Mouse (Mus musculus) heart, embryonic 16.5 days (tissue): Measurements from ENCODE around the gene Anxa4. TPM values are rescaled to one million over a fixed set of nuclear protein-coding genes. Genes with fewer than 3 reads are reported as not detected.

Source experiments
- ATAC-seq: fragments of 200-750 bp; cut with Nextera tagmentation; replicated peaks from 2 replicates; pipeline ENCODE4 v1.8.0; 2017; ENCODE audit warnings: moderate number of reproducible peaks; ENCODE audit not compliant: insufficient read depth, low FRiP score; ENCODE audit errors: extremely low read depth
- H3K27ac ChIP-seq: fragments of 300-500 bp; sonication (generic); 2 replicates; pipeline ENCODE4 v1.5.1; 2014; ENCODE audit warnings: mild to moderate bottlenecking, low read length, control low read depth, moderate library complexity
- H3K27me3 ChIP-seq: fragments of 300-500 bp; sonication (generic); 2 replicates; pipeline ENCODE4 v1.6.1; 2014; ENCODE audit warnings: low read length, mixed read lengths; ENCODE audit not compliant: control insufficient read depth, insufficient read depth
- H3K36me3 ChIP-seq: fragments of 300-500 bp; sonication (generic); 2 replicates; pipeline ENCODE4 v1.6.1; 2014; ENCODE audit not compliant: control insufficient read depth, insufficient read depth
- H3K4me1 ChIP-seq: fragments of 300-500 bp; sonication (generic); 2 replicates; pipeline ENCODE4 v1.6.1; 2014; ENCODE audit warnings: low read length, mixed read lengths; ENCODE audit not compliant: control insufficient read depth, insufficient read depth
- H3K4me2 ChIP-seq: fragments of 300-500 bp; sonication (generic); 2 replicates; pipeline ENCODE4 v1.6.1; 2014; ENCODE audit warnings: low read depth, mild to moderate bottlenecking, control low read depth, low read length
- H3K4me3 ChIP-seq: fragments of 300-500 bp; sonication (generic); 2 replicates; pipeline ENCODE4 v1.5.1; 2014; ENCODE audit warnings: mild to moderate bottlenecking, control low read depth, low read length
- H3K9ac ChIP-seq: fragments of 300-500 bp; sonication (generic); 2 replicates; pipeline ENCODE4 v1.6.1; 2014; ENCODE audit warnings: low read length, control low read depth
- H3K9me3 ChIP-seq: fragments of 300-500 bp; sonication (generic); replicated peaks from 2 replicates; pipeline ENCODE4 v1.6.1; 2016; ENCODE audit warnings: low read length; ENCODE audit not compliant: control insufficient read depth
- WGBS: fragments of 180-500 bp; shearing (Covaris S2); extraction: QIAGEN DNeasy Blood & Tissue Kit; methylation state at CpG from one replicate; pipeline ENCODE4 v1.1.7; 2014; 5-methylcytosine and 5-hydroxymethylcytosine counted together
- polyA plus RNA-seq: library from polyadenylated mRNA; unstranded; fragments of >200 nt; fragmentation: Nextera tagmentation; extraction: Ambion mirVana; gene quantifications from 2 replicates; pipeline ENCODE4 v1.2.1, GENCODE M21; 2015

The Anxa4 gene
- polyA plus RNA-seq, 1 experiment from 2014 or later: 32.7 TPM

DNA sequence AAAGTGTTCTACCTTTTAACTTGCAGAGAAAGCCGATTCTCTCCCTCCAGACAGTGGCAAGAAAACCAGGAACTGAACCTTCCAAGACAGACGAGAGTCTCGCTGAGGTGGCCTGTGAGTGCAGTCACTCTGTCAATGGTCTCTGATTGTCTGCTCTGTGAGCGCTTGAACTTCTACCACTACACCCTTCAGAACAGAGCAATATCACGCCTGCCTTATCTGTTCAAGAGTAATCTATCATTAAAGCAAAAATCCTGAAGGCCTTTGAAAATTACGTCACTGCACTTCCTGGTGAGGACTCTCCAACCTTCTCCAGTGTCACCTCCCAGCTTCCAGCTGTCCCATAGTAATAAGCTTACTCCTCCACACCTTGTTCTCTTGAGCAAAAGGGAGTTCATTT is 18.4 kb downstream of the Anxa4 start:
- no peak overlapping the region for H3K4me2 ChIP-seq
- peaks cover 13% of the 10 kb centered on the region for H3K4me1 ChIP-seq
- 72% methylated on average over 6 of the region's 6 CpGs for WGBS
- no peak overlapping the region for H3K9ac ChIP-seq
- no peak for ATAC-seq
- no peak overlapping the region for H3K27ac ChIP-seq
- no peaks in the 10 kb centered on the region for H3K36me3 ChIP-seq
- no peaks in the 10 kb centered on the region for H3K9me3 ChIP-seq
- H3K27me3 ChIP-seq: no peaks in the 10 kb centered on the region
- no peak overlapping the region for H3K4me3 ChIP-seq

DNA sequence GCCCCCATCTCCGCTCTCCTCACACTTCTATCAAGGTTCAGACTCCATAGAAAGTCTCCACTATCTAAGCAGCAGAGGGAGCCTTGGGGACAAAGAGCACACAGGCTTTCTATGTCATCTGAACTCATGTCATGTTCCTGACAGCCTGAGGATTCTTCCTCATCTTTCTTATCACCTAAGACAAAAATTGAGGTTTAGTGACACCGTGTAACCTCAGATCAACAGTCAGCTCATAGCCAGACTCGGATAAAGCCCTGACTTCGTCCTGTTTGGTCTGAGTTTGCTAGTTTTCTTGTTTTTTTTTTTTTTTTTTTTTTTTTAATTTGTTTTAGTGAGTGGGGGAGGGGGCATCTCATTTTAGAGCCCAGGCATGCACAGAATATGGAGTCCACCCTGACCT is 19.6 kb downstream of the Anxa4 start:
- WGBS: 77% methylated on average over 4 of the region's 4 CpGs

DNA sequence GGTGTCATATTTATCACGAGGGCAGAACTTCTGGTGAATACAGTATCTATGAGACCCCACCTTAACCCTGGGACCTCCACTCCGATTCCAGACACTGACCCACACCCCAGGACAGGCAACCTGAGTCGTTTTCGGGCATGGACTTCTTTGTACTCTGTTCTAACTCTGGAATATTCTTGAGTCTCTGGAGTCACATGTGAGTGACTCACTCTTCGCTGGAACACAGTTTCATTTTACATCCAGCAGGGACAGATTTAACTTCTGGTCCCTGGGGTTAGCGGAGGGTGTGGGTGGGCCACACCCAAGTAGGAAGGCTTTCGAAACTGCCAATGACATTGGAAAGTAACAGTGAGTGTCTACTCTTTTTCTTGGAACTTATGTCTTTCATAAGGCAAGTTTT is 20.8 kb downstream of the Anxa4 start:
- Histone ChIP-seq H3K4me3 (no peak overlapping the region), H3K27me3 (no peaks in the 10 kb centered on the region), H3K27ac (no peak overlapping the region), H3K36me3 (no peaks in the 10 kb centered on the region), H3K4me1 (peaks cover 13% of the 10 kb centered on the region), H3K9me3 (no peaks in the 10 kb centered on the region), H3K9ac (no peak overlapping the region), H3K4me2 (no peak overlapping the region)
- no peak for ATAC-seq
- WGBS: 72% methylated on average over 7 of the region's 7 CpGs

More for the DNA sequence above, 19.6 kb downstream of the Anxa4 start:
- no peak for ATAC-seq
- Histone ChIP-seq H3K9ac (no peak overlapping the region), H3K9me3 (no peaks in the 10 kb centered on the region), H3K27me3 (no peaks in the 10 kb centered on the region), H3K4me2 (no peak overlapping the region), H3K4me1 (peaks cover 13% of the 10 kb centered on the region), H3K36me3 (no peaks in the 10 kb centered on the region), H3K4me3 (no peak overlapping the region), H3K27ac (no peak overlapping the region)

DNA sequence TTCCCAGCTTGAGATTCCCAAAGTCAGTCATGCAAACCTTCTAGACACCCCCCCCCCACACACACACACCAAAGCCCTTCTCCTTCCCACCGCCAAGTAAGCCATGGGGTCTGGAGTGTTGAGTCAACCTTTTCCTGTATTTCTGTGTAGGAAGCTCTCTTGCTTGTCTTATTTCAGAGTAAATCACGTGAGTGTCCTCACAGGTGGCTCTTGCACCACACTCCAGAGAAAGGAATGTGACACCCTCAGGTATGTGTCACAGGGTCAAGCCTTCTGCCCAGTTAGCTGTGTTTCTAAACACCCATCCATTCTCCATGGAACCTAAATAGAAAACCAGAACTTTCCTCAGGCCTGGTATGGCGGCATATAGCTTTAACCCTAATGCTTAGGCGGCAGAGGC is 24.4 kb downstream of the Anxa4 start:
- H3K9me3 ChIP-seq: no peaks in the 10 kb centered on the region
- no peak overlapping the region for H3K4me2 ChIP-seq
- no peak overlapping the region for H3K4me3 ChIP-seq
- H3K4me1 ChIP-seq: no peaks in the 10 kb centered on the region
- H3K27ac ChIP-seq: no peak overlapping the region
- no peaks in the 10 kb centered on the region for H3K36me3 ChIP-seq
- H3K9ac ChIP-seq: no peak overlapping the region
- no peaks in the 10 kb centered on the region for H3K27me3 ChIP-seq
- ATAC-seq: no peak
- WGBS: 79% methylated on average over 4 of the region's 4 CpGs

DNA sequence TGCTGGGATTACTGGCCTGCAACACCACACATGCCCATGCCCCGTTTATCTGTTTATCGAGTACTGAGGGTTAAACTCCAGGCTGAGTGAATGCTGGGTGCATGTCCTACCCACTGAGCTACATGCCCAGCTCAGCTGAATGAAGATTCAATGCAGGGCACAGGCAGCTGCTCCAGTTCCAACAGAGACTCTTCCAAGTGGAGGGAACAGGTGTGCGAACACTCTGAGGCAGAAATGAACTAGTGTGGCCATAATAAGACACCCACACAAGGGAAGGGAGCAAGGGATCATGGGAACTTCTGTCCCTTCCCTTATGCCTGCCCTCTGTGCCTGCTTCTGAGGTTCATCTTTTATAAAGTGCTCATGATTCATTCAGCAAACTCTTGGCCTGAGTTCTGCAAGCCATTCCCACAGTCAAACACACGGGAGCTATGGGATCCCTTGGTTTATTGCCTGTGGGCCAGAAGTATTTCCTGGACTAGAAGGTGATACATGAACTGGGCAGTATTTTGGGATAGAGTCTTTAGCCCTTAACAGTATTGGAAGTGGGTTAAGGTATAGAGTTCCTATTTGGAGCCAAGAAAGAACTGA is 25.1 kb downstream of the Anxa4 start:
- H3K36me3 ChIP-seq: no peaks in the 10 kb centered on the region
- no peaks in the 10 kb centered on the region for H3K9me3 ChIP-seq
- H3K4me1 ChIP-seq: no peaks in the 10 kb centered on the region
- H3K9ac ChIP-seq: no peak overlapping the region
- ATAC-seq: no peak
- no peak overlapping the region for H3K4me2 ChIP-seq
- no peak overlapping the region for H3K27ac ChIP-seq
- H3K27me3 ChIP-seq: no peaks in the 10 kb centered on the region
- 81% methylated on average over 4 of the region's 4 CpGs for WGBS
- no peak overlapping the region for H3K4me3 ChIP-seq

DNA sequence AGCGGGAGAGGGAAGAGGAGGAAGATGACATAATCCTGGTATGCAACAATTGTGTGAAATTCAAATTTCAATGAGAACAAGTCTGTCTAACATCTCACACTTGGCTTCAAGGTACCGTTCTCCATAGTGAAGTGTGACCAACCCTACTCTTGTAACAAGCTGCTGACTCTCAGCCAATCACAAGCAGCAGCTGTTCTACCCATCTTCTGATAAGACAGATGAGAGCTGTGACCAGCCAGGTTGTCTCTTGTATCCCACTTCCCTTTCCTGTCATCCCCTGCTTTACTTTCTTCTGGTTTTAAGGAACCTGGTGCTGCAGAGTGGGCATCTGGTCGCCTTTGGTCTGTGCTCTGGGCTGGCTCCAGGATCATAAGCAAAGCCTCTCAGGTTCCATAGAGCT is 25.9 kb downstream of the Anxa4 start:
- no peak overlapping the region for H3K9ac ChIP-seq
- no peaks in the 10 kb centered on the region for H3K4me1 ChIP-seq
- H3K4me2 ChIP-seq: no peak overlapping the region
- H3K4me3 ChIP-seq: no peak overlapping the region
- ATAC-seq: no peak
- H3K9me3 ChIP-seq: no peaks in the 10 kb centered on the region
- H3K36me3 ChIP-seq: no peaks in the 10 kb centered on the region
- H3K27ac ChIP-seq: no peak overlapping the region
- WGBS: 74% methylated on average over 3 of the region's 3 CpGs
- no peaks in the 10 kb centered on the region for H3K27me3 ChIP-seq

DNA sequence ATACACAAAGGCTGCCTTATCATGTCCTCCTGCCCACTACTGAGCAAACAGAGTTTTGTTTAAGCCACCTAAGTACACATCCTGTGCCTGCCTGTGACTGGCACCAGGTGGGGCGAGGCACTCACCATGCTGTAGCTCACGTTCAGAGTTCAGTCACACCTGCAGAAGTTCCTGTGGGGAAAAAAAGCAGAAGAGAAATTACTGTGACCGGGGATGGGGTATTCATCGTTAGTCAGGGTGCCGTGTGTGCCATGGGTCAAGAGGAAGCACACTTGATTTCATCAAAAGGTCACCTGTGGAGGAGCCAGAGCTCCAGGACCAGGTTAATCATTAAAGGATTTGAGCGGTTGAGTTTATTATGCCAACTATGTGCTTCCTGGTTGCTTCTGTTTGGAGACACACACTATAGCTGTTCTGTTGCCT is 27.7 kb downstream of the Anxa4 start:
- H3K9ac ChIP-seq: no peak overlapping the region
- H3K4me3 ChIP-seq: no peak overlapping the region
- H3K9me3 ChIP-seq: no peaks in the 10 kb centered on the region
- no peak for ATAC-seq
- H3K4me2 ChIP-seq: no peak overlapping the region
- no peak overlapping the region for H3K27ac ChIP-seq
- 0 out of 2 replicates have a peak, but pooled peaks cover 2% of the 10 kb centered on the region for H3K36me3 ChIP-seq
- no peaks in the 10 kb centered on the region for H3K27me3 ChIP-seq
- no peaks in the 10 kb centered on the region for H3K4me1 ChIP-seq
- 61% methylated on average over 6 of the region's 6 CpGs for WGBS

DNA sequence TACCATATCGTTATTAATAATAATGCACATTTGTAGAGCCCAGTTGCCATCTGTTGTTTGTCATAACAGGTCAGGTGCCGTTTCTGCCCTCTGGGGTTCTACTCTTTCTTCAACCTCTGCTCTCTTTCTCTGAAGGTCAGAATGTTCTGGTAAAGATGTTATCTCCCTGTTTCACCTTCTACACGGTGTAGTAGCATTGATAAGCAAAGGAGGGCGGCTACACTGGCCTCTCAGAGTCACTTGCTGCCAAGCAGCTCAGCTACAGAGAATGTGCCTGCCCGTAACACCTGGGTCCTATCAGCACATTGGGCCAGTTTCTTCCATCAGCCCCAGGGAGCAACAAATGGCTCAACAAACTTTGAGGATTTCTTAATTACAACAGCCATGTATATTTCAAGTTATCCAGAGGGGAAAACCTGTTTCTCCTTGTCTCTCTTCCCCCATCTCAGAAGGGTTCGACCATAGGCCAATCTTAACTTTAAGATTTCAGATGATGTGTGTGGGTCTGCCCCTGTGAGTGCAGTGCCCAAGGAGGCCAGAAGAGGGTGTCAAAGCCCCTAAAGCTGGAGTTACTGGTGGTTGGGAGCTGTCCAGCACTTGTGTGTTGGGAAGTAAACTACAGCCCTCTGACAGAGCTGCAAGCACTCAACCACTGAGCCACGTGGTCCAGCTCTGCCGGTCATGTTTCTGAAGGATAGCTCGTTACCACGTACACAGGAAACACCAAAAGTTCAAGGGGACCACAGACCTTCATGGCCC is 39.1 kb downstream of the Anxa4 start:
- 0 out of 2 replicates have a peak, but pooled peaks cover 3% of the 10 kb centered on the region for H3K9me3 ChIP-seq
- no peak overlapping the region for H3K4me2 ChIP-seq
- no peak overlapping the region for H3K9ac ChIP-seq
- peaks cover 12% of the 10 kb centered on the region for H3K36me3 ChIP-seq
- H3K4me3 ChIP-seq: no peak overlapping the region
- no peak for ATAC-seq
- H3K4me1 ChIP-seq: no peaks in the 10 kb centered on the region
- H3K27ac ChIP-seq: no peak overlapping the region
- H3K27me3 ChIP-seq: no peaks in the 10 kb centered on the region
- 80% methylated on average over 10 of the region's 10 CpGs for WGBS

DNA sequence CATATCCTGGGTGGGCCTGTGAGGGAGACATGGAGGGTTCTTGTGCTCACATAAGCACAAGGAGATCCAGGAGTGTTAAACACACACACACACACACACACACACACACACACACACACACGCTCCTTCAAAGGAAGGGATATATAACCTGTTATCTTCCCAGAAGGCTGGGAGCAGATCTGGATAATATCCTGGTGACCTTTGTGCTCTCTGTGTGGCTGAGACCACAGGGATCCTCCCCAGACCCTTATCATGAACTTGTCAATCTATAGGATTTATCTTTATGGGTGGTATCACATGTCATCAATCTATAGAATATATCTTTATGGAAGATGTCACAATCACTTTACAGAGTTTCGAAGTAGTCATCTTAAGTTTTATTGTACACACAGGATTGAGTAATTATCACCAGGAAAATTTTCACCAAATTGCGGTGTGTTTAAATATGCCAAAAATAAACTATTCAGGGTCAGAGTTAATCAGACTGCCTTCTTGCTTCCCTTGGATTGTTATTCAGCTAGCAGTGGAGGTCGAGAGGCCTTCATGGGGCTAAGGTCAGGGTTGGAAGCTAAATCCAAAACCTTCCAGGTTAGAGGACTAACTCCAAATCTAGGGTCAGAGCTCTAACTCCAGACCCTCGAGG is 40.4 kb downstream of the Anxa4 start:
- 0 out of 2 replicates have a peak, but pooled peaks cover 3% of the 10 kb centered on the region for H3K9me3 ChIP-seq
- 78% methylated on average over 5 of the region's 5 CpGs for WGBS

More for the DNA sequence above, 40.4 kb downstream of the Anxa4 start:
- H3K27ac ChIP-seq: no peak overlapping the region
- no peaks in the 10 kb centered on the region for H3K27me3 ChIP-seq
- H3K36me3 ChIP-seq: peaks cover 12% of the 10 kb centered on the region
- ATAC-seq: no peak
- H3K4me1 ChIP-seq: no peaks in the 10 kb centered on the region
- H3K4me3 ChIP-seq: no peak overlapping the region
- no peak overlapping the region for H3K4me2 ChIP-seq
- no peak overlapping the region for H3K9ac ChIP-seq
